Mouse (Mus musculus) cerebellum, postnatal 10 days (tissue): Measurements from ENCODE around the gene Dnase1l3.
"Not testable (repeated sequence)": the region's sequence is repeated elsewhere in the genome, so short reads cannot be mapped to it uniquely, and the experiment has no call there.

Source experiments
- DNase-seq, 2 experiments: peaks; one replicate each; pipeline ENCODE4 v3.0.0; 2021; ENCODE audit warnings: mixed read lengths in 2 of 2

Gene Dnase1l3

DNA sequence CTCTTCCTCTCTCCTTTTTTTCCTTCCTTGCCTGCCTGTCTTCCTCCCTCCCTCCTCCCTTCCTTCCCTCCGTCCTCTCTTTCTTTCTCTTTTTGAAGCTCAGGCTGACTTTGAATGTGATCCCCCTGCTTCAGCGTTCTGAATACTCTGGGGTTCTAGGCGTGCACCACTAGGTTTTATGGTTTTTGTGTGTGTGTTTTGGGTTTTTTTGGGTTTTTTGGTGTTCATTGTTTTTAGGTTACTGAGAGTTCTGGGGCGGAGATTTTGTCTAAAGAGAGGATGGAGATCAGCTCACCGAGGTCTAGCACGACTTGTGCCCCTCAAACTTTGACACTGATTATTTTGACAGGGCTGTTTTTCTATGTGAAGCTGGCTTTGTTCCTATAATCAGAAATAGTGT lies 17.6 kb upstream of the Dnase1l3 start:
- DNase-seq: no peak

DNA sequence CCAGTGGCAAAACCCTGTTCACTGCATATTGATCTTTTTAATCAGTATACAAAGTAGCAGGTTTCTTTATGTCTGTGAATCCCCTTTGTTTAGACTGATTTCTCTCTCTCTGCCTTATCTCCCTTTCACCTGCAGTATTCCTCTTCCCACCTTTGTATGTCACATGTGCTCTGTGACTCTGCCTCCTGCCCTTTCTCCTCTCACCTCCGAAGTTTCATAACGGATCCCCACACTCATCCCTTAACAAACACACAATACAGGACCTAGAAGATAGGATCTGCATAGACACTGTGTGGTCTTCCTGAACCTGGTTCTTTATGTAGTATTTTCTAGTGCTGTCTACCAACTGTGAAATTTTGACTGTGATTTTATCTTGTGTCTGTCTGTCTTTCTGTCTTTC lies 16.9 kb upstream of the Dnase1l3 start:
- DNase-seq: no peak

DNA sequence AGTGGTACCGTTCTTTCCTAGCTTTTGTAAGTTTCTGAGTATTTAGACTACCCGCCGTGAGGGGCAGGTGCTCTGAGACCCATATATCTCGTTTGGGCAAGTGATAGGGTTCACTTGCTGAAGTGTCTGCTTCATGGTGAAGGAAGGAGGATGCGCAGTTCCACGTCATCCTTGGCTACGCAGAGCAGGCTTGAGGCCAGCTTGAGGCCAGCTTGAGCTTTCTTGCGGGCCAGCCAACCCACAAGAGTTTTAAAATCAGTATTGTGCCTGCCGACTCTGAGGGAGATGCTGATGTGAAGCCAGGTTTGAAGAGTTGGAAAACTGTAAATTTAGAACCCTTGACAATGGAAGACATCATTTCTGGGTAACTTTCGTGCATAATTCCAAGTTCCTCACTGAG lies 13.6 kb upstream of the Dnase1l3 start:
- DNase-seq: peak; percentile 59 to 60

DNA sequence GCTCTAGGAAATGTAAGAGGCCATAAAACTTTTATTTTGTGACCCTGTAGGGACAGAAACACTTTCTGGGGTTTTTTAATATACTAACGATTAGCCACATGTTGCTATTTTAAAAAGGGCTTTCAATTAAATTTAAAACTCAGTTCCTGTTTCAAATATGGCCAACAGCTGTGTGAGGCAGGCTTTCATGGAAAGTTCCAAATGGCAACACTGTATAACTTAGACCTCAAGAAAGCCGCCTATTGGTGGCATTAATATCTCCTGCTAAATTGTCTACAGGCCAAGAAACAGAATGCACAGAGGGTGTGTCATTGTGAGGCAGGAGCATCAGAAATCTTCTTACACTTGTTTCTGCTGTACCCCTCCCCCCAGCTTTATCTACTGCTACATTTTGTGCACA lies 13.1 kb upstream of the Dnase1l3 start:
- no peak for DNase-seq

DNA sequence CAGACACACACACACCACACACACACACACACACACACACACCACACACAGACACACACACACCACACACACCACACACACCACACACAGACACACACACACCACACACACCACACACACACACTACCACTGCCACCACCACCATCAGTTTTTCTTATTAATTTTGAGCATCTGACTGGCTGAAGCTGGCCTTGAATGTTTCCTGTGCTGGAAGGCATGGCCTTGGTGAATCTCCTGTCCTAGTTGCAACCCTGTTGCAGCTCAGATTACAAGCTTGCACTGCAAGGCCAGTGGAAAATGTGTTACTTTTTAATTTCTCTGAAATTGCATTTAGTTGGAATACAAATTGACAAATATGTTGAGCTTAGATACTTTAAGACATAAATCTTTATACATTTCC lies 12.7 kb upstream of the Dnase1l3 start:
- no peak for DNase-seq

DNA sequence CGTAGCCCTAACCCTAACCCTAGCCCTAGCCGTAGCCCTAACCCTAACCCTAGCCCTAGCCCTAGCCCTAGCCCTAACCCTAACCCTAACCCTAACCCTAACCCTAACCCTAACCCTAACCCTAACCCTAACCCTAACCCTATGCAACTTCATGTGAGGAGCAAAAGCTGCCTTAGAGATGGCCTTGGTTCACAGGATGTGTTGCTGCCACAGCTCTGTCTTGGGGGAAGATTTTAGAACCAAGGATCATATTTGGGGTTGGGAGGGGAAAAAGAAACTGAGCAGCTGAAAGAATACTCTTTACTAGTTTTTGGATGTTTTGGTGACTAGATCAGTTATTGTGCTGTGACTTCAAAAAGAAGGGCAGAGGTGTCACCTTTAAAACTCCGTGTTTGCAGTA lies 11.7 kb upstream of the Dnase1l3 start:
- not testable (repeated sequence) for DNase-seq

DNA sequence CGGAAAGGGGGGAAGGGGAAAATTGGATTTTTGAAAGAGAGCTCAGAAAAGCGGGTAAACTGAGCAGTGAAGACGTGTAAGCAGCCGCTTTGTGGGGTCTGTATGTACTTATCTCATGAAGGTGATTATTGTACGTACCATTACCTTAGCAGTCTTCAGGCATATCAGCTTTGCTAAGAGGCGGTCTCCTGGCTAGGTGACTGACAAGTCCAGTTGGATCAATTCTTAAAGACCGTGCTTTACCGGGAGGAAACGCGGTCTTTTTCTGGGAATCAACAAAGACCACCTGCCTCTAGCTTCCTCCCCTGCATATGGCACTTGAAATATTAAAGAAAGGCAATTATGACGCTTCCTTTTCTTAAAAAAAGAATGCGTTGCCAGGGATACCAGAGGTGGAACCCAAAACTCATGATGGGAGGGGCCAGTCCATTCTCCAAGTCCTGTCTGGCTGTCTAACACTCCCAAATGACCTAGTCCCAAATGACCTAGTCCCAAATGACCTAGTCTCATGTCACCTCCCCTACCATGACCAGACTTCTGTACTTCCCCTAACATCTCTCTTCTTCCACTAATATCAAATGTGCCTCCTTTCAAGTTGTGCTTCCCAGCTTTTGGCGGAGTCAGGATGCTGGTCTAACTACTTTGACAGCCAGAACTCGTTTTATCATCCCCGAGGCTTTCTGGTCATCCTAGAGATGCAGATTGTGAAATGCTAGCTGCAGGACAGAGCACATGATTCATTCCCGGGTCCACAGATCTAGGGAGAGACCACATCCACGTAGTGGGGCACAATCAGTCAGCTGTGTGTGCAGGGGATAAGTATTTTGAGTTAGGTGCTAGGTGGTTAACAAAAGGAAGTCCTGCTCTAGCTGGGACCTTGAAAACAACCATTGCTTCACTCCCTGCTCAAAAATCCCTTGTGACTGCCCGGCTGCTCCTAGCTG lies 9.6 kb upstream of the Dnase1l3 start:
- peak in 1 of 2 experiments; percentile 17 for DNase-seq

DNA sequence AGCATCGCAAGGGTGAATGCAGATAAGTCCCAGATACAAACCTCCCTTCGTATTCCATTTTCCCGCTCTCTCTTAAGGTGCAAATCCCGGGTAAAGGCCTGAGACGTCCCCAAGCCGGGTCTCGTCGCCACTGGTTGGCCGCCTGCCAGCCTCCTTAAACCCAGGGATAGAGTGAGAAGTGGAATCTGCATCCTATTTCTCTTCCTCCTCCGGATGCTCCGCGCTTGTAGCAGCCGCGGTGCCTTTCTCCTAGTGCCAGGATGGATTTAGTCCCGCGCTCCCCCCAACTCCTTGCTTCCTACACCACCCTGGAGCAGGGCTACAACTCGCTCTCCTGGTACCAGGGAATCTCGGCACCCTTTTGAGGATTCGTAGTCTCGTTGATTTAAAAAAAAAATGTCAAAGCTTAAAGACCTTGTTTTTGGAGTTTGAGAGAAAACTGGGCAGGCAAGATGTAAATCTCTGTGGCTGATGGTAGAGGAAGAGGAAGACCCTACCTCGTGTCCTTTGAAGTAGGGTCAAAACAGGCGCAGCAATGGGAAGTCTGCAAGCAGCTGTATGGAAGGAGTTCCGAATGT lies 8.8 kb upstream of the Dnase1l3 start:
- peak; percentile 87 for DNase-seq

DNA sequence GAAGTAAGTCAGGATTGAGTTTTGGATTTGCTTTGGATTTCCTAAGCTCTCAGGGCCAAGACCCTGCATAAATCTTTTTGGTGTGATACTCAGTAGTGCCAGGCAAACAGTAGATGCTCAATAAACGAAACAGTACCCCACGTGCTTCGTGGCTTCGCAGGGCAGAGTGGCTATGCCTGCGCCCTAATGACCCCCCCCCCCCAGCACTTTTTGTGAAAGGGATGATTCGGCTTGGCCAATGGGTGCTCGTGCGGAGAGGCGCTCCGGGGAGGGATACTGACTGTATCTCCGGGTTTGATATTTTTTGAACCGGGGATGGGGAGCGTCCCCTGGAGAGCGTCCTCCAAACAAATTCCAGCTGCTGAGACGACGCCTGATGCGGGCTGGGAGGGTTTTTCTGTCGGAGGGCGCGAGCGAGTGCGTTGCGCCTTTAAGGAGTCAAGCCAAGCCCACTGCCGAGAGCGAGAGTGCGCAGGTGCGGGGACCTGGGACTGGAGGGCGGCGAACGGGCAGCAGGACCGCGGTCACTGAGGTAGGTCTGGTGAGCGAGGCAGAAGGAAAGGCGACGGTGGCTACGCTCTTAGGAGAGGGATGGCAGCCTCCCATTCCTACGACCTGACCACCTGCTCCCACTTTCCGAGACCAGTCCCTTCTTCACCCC lies 8.2 kb upstream of the Dnase1l3 start, which contains the start of gene Abhd6:
TSS of gene Abhd6 (plus strand) at position 471 of the 661 bp plus-strand sequence.
- peak; percentile 93 to 96 for DNase-seq

DNA sequence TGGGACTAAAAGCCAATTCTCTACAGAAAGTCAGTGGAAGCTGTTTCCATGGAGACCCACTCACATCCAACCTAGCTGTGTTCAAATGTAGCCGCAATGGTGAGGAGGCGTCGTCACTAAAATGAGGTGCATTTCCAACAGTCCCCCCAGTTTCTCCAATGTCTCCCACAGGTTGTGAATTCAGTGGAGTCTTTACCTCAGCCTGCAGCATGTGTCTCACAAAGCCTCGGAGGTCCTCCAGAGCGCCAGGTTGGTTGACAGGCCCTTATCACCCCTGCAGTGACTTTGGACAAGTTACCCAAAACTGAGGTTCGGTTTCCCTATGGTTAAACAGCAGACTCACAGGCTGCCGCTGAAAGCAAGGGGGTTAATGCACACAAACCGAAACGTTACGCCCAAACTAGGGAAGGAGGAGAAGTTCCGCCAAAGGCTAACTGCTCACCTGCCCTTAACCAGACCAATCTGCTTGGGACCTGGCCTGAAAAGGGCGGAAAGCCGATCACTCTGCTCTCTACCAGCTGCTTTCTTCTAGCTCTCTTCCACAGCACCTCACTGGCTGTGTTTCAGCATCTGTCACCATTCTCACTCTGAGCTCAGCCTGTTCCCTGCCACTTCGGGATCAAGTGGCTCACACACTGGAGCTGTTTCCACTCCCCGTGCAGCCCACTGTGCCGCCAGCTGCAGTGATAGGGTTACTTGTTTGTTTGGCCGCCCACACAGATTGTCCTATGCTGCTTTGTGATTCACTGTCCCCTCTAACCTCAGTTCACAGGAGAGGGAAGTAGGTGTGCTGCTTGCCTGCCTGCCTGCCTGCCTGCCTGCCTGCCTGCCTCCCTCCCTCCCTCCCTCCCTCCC lies 6.7 kb upstream of the Dnase1l3 start:
- DNase-seq: no peak

DNA sequence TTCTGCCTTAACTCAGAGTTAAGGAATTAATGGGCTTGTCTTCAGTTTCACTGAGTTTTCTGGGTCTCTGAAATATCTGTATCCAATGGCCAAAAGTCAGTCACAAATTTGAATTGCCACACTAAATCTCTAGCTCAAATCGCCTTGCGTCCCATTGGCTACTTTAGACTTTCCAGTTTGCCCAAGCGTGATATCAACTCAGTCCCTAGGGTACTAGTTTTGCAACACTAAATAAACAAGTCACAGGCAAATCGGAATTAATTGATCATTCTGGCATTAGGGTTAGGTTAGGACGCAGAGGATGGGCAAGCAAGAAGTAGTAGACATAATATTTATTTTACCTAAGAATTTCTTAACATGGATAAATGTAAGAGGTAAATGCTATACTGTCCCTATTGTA lies 5.9 kb upstream of the Dnase1l3 start:
- DNase-seq: no peak

DNA sequence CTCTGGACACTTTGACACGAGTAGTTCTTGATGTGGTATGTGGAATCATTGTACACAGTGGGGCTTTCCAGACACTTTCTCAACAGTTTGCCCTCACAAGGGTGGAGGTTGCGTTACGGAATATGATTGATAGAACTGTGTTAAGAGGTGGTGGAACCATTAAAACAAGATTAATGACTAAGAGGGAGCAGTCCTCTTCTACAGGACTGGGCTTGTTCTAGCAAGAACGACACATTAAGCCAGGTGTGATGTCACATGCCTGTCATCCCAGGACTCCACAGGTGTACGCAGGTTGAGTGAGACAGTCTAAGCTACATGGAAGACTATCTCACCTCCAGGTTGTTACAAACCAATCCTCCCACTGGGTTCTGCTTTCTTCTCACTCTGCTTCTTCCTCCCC lies 5.1 kb upstream of the Dnase1l3 start:
- no peak for DNase-seq

DNA sequence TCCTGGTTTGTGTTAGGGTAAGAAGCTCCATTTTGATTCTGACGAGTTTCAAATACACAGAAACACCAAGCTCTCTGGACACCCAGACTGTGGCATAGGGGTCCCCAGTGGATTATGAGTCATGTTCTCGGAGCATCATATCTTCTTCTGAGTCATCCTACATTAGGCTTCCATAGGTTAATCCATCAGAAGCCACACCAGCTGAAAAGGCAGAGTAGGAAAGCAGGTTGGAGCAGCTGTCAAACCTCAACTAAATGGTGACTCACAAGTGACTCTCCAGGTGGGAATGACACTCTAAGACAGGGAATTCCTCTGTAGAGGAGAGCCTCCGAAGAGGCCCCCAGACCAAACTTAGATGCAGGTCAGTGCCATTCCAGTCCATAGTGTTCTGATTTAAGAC lies 4.7 kb upstream of the Dnase1l3 start:
- no peak for DNase-seq

DNA sequence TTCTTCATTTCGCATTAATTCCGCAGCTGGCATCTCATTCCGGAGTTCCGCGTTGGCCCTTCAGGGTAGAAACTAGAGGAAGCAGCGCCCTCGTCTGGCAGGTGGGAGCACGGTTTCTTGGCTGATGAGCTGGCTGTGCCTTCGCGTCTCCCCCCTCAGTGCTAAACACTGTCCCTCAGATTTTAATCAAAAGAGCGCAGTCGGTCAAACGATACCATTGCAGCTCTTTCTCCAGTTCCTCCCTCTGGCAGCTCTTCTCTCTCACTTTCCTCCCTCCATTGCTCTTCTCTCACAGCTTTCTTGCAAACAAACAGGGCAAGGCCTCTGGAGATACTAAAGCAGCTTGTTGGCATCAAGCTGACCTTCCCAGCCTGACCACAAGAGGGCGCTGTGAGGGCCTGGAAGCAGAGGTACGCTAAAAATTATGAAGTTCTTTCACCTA lies 2.9 kb upstream of the Dnase1l3 start:
- DNase-seq: peak; percentile 95 to 97

DNA sequence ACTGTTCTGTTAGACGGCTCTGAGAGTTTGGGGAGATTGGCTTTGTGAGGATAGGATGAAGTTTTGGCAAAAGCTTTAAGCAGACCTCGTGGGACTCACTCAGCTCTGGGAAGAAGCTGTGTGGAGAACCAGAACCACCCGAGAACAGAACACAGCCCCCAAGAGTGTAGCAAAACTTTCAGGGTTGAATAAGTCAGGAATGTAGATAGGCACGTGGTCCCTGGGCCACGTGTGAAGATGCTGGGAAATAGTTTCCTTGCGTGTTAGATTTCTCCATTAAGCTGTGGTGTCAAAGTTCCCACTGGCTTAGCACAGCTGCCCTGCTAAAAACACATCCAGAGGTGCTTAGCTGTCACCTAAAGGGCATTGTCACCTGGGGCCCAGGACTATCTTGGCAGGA lies 2.2 kb downstream of the Dnase1l3 start:
- DNase-seq: no peak

DNA sequence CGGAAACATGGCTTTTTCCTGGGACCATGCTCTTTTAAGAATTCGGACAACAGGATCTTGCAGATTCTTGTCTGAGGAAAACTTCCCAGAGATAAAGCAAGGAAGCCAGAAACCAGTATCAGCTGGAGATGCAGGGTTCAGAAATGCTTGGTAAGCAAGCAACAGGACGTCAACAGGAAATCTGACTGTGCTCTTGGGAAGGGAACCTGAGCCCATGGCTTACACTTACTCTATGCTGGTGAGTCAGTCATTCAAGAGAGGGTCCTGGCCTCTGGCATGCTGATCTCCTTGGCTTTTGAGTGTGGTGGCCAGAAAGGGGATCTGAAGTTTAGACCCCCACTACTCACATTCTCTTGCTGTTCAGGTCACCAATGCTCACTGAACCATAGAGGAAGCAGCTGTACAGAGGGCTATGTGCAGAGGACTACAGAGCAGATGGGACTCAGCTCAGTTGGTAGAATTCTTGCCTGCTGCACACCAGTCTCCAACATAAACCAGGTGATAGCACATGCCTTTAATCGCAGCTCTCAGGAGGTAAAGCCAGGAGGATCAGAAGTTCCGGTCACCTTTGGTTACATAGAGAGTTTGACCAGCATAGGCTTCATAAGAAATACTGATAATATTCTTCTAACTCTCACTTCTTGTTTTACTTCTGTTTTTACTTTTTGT lies 3.1 kb downstream of the Dnase1l3 start:
- DNase-seq: no peak

DNA sequence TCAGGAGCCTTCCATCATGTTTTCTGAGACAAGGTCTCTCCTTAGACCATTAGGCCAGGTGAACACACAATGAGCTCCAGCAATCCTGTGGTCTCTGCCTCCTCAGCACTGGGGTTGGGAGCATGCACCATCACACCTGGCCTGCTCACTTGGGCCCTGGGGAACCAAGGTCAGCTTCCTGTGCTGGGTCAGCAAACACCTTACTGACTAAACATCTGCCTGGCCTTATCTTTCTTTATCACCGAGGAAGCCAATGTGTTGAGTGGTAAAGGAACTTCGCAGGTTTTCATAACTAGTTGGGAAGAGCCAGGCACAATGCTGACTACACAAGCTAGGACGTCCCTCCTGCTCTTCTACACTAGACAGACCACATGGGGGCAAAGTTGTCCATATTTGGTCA lies 4.4 kb downstream of the Dnase1l3 start:
- DNase-seq: no peak

DNA sequence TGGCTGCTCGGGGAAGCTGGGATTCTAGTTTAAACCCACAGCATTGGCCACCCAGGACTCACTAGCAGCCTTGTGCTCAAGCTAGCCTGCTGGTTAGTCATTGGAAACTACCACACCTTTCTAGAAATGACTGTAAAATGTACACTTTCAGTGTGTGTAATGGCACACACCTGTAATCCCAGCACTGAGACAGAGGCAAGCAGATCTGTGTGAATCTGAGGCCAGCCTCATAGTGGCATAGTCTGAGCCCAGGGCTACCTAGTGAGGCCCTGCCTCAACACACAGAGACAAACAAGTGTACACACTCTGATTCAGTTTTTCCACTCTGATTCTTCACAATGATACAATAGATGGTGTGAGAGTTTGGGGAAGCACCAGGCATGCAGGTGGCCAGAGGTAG lies 5.0 kb downstream of the Dnase1l3 start:
- no peak for DNase-seq

DNA sequence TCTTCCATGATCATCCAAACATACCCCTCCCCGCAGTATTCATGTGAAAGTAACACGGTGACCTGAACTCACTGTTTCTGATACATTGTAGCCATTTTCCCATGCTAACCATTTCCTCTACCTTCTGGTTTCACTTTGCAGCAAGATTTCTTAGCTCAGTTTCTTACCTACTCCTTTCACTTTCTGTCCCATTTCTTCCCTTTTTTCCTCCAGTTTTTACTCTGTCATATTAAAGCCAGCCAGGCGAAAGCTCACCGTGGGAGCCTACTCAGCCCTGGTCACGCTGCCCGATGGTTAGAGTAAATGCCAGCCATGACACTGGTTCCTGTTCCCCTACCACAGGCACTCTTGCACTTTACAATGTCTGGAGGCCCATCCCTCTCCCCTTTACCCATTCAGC lies 7.5 kb downstream of the Dnase1l3 start:
- no peak for DNase-seq

DNA sequence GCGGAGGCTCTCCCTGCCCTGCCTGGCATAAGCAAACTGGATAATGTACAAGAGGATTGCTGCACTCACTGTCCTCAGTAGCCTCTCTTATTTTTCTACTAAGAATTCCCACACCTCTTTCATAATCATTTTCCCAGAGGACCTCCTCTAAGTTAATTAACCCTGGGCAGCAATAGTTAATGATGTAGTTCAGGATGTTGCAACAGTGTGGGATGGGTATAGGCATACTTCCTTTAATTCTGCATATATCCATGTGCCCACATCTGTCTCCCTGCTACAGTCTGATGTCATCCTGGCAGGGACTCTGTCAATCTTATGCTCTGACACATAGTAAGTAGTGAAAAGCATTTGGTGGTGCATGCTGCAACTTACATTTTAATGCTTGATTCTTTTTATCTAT lies 13.1 kb downstream of the Dnase1l3 start:
- DNase-seq: no peak

DNA sequence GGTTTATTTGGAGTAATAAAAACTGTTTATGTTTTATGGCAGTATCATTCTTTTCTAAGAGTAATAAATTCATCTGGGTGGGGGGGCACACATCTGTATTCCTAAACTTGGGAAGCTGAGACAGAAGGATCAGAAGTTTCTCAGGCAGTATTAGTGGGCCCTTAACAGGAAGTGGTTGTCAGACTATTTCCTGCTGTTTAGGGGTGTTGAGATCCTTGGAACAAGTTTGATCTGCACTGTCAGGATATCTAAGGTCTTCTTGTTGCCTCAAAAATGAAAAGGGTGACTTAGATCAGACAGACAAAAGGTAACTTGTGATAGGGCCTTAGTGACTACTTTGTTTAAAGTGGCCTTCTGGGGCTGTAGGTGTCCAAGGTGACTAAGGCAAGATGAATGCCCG lies 16.2 kb downstream of the Dnase1l3 start:
- no peak for DNase-seq

DNA sequence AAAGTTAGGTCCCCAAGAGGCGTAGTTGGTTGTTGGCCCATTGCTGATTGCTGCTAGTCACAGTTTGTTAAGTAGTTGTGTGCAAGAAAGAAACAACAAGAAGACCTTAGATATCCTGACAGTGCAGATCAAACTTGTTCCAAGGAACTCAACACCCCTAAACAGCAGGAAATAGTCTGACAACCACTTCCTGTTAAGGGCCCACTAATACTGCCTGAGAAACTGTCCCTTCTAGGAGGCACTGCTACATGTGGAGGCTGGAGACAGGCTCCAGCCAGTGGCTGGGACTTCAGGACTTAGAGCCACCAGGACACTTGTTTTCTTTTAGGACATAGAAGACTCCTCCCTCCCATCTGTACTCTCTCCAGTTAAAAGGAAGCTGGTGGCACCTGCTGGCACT lies 16.9 kb downstream of the Dnase1l3 start:
- no peak for DNase-seq
